Mouse (Mus musculus) cortical plate, adult 2 months (tissue): Measurements from ENCODE around the gene Rdx.

Source experiments
- CTCF ChIP-seq: fragments of 200-500 bp; IDR thresholded peaks from 2 replicates; pipeline ENCODE4 v1.5.1; 2011; ENCODE audit warnings: mild to moderate bottlenecking, control low read depth, low read length; ENCODE audit not compliant: insufficient read depth; ENCODE audit errors: extremely low read depth
- POLR2A ChIP-seq: fragments of 200-500 bp; IDR thresholded peaks from 2 replicates; pipeline ENCODE4 v1.6.1; 2011; ENCODE audit warnings: mild to moderate bottlenecking, low read length, control low read depth; ENCODE audit not compliant: insufficient read depth; ENCODE audit errors: extremely low read depth

DNA sequence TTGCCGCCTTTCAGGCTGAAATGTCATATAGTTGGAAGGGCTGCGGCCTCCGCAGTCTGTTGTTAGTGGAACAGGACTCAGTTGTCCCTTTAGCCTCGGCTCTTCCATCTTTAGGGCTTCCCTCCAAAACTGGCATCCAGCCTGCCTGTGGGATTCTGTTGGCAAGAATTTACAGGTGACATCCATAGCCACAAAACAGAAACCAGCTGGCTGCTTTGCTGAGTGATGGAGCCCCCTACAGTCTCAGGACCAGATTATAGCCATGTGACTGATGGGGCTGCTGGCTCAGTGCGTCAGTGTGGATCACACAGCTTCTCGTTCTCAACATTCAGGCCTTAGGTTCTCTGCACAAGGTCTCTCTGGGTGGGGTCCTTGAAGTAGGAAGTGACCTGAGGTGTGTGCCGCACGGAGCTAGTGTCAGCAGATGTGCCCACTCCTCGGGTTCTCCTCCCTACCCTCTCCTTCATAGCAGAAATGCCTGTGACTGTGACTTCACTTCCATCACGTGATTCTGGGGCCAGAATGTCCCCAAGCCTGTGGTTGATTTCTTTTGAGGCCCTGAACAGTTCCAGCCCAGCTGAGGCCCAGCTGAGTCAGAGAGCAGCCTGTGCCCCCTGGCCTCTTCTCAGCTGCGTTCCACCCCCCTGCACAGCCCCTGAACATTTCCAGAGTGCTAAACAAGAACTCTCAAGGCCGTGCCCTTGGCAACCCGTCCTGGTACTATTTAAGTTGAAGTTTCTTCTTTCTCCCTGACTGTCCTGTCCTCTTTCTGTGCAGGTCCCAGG, 55.3 kb downstream of the Rdx start:
- TF ChIP-seq CTCF (no peak), POLR2A (no peak)
